Mouse (Mus musculus) hindbrain, embryonic 12.5 days (tissue): Measurements from ENCODE around the gene Srebf2. TPM values are rescaled to one million over a fixed set of nuclear protein-coding genes. Genes with fewer than 3 reads are reported as not detected.
A peak's percentile ranks its signal among the peaks of the same experiment; 100 is the strongest.
"Not testable (repeated sequence)": the region's sequence is repeated elsewhere in the genome, so short reads cannot be mapped to it uniquely, and the experiment has no call there.

ENCODE experiments used
- ATAC-seq: fragments of 200-750 bp; cut with Nextera tagmentation; 2 replicates; pipeline ENCODE4 v1.8.0; 2017; ENCODE audit warnings: moderate TSS enrichment; ENCODE audit not compliant: low FRiP score
- H3K27ac ChIP-seq: fragments of 300-500 bp; sonication (generic); 2 replicates; pipeline ENCODE4 v1.5.1; 2016; ENCODE audit warnings: mild to moderate bottlenecking
- H3K27me3 ChIP-seq: fragments of 300-500 bp; sonication (generic); 2 replicates; pipeline ENCODE4 v1.6.1; 2016; ENCODE audit warnings: mild to moderate bottlenecking
- H3K36me3 ChIP-seq: fragments of 300-500 bp; sonication (generic); 2 replicates; pipeline ENCODE4 v1.6.1; 2016; ENCODE audit warnings: mild to moderate bottlenecking
- H3K4me1 ChIP-seq: fragments of 300-500 bp; sonication (generic); 2 replicates; pipeline ENCODE4 v1.6.1; 2016
- H3K4me2 ChIP-seq: fragments of 300-500 bp; sonication (generic); replicated peaks from 2 replicates; pipeline ENCODE4 v1.6.1; 2016; ENCODE audit warnings: mild to moderate bottlenecking
- H3K4me3 ChIP-seq: fragments of 300-500 bp; sonication (generic); 2 replicates; pipeline ENCODE4 v1.5.1; 2016; ENCODE audit warnings: mild to moderate bottlenecking
- H3K9ac ChIP-seq: fragments of 300-500 bp; sonication (generic); 2 replicates; pipeline ENCODE4 v1.6.1; 2016; ENCODE audit warnings: mild to moderate bottlenecking, moderate library complexity
- H3K9me3 ChIP-seq: fragments of 300-500 bp; sonication (generic); replicated peaks from 2 replicates; pipeline ENCODE4 v1.6.1; 2016; ENCODE audit warnings: mild to moderate bottlenecking
- WGBS: fragments of 180-500 bp; shearing (Covaris S2); methylation state at CpG from one replicate; pipeline ENCODE4 v1.1.7; 2016; 5-methylcytosine and 5-hydroxymethylcytosine counted together
- polyA plus RNA-seq: library from polyadenylated mRNA; unstranded; fragments of >200 nt; fragmentation: Nextera tagmentation; extraction: Ambion mirVana; gene quantifications from 2 replicates; pipeline ENCODE4 v1.2.1, GENCODE M21; 2016

The Srebf2 gene
- polyA plus RNA-seq, 1 experiment from 2014 or later: 230 TPM

GRCm38 (mm10) chr15:82225769-82226168, 78.8 kb downstream of the Srebf2 start:
- Histone ChIP-seq H3K4me1 (peaks cover 22% of the 10 kb centered on the region), H3K4me3 (no peak overlapping the region), H3K9ac (no peak overlapping the region), H3K27me3 (peaks cover 39% of the 10 kb centered on the region), H3K27ac (no peak overlapping the region), H3K4me2 (no peak overlapping the region), H3K9me3 (no peaks in the 10 kb centered on the region), H3K36me3 (no peaks in the 10 kb centered on the region)
- WGBS: 93% methylated on average over 5 of the region's 5 CpGs
- no peak for ATAC-seq

GRCm38 (mm10) chr15:82229542-82230045, 82.6 kb downstream of the Srebf2 start:
- Histone ChIP-seq H3K4me3 (no peak overlapping the region), H3K27ac (no peak overlapping the region)
- ATAC-seq: no peak

GRCm38 (mm10) chr15:82230098-82230611, 83.2 kb downstream of the Srebf2 start:
- Histone ChIP-seq H3K27me3 (peaks cover 11% of the 10 kb centered on the region; the same call in 1 of the 2 replicates), H3K4me3 (no peak overlapping the region), H3K4me2 (no peak overlapping the region), H3K4me1 (0 out of 2 replicates have a peak, but pooled peaks cover 8% of the 10 kb centered on the region), H3K9me3 (no peaks in the 10 kb centered on the region), H3K36me3 (peaks cover 5% of the 10 kb centered on the region; the same call in 1 of the 2 replicates), H3K9ac (no peak overlapping the region), H3K27ac (no peak overlapping the region)
- ATAC-seq: no peak
- 70% methylated on average over 6 of the region's 6 CpGs for WGBS

More at GRCm38 (mm10) chr15:82229542-82230045, 82.6 kb downstream of the Srebf2 start:
- no peaks in the 10 kb centered on the region for H3K9me3 ChIP-seq
- no peak overlapping the region for H3K4me2 ChIP-seq
- H3K4me1 ChIP-seq: peaks cover 9% of the 10 kb centered on the region; the same call in 1 of the 2 replicates
- H3K36me3 ChIP-seq: peaks cover 5% of the 10 kb centered on the region; the same call in 1 of the 2 replicates
- WGBS: 42% methylated on average over 11 of the region's 11 CpGs
- H3K27me3 ChIP-seq: peaks cover 17% of the 10 kb centered on the region
- H3K9ac ChIP-seq: no peak overlapping the region

GRCm38 (mm10) chr15:82231100-82231499, 84.1 kb downstream of the Srebf2 start:
- 73% methylated on average over 4 of the region's 4 CpGs for WGBS
- H3K27me3 ChIP-seq: 0 out of 2 replicates have a peak, but pooled peaks cover 4% of the 10 kb centered on the region
- H3K4me3 ChIP-seq: no peak overlapping the region
- H3K36me3 ChIP-seq: peaks cover 5% of the 10 kb centered on the region; the same call in 1 of the 2 replicates
- ATAC-seq: no peak
- H3K4me1 ChIP-seq: 0 out of 2 replicates have a peak, but pooled peaks cover 8% of the 10 kb centered on the region
- no peak overlapping the region for H3K4me2 ChIP-seq
- no peak overlapping the region for H3K9ac ChIP-seq
- no peaks in the 10 kb centered on the region for H3K9me3 ChIP-seq
- H3K27ac ChIP-seq: no peak overlapping the region

- H3K9ac ChIP-seq: 0 out of 2 replicates have a peak overlapping the region, but pooled peaks have one; percentile 23
- H3K4me3 ChIP-seq: no peak overlapping the region
- H3K36me3 ChIP-seq: peaks cover 5% of the 10 kb centered on the region; the same call in 1 of the 2 replicates
- WGBS: 69% methylated on average over 11 of the region's 11 CpGs
- no peak overlapping the region for H3K4me2 ChIP-seq
- no peak overlapping the region for H3K27ac ChIP-seq
- no peak for ATAC-seq
- H3K27me3 ChIP-seq: no peaks in the 10 kb centered on the region
- no peaks in the 10 kb centered on the region for H3K9me3 ChIP-seq
- H3K4me1 ChIP-seq: 0 out of 2 replicates have a peak, but pooled peaks cover 8% of the 10 kb centered on the region
These were observed 84.8 kb downstream of the Srebf2 start for GRCm38 (mm10) chr15:82231591-82232378.

GRCm38 (mm10) chr15:82232651-82233050, 85.7 kb downstream of the Srebf2 start:
- H3K36me3 ChIP-seq: peaks cover 5% of the 10 kb centered on the region; the same call in 1 of the 2 replicates
- H3K4me2 ChIP-seq: no peak overlapping the region
- H3K9ac ChIP-seq: no peak overlapping the region
- no peaks in the 10 kb centered on the region for H3K27me3 ChIP-seq
- 0 out of 2 replicates have a peak, but pooled peaks cover 8% of the 10 kb centered on the region for H3K4me1 ChIP-seq
- ATAC-seq: no peak
- WGBS: 68% methylated on average over 4 of the region's 4 CpGs
- no peak overlapping the region for H3K27ac ChIP-seq
- no peak overlapping the region for H3K4me3 ChIP-seq
- no peaks in the 10 kb centered on the region for H3K9me3 ChIP-seq

GRCm38 (mm10) chr15:82235661-82236060, 88.7 kb downstream of the Srebf2 start:
- no peak overlapping the region for H3K9ac ChIP-seq
- H3K4me1 ChIP-seq: no peaks in the 10 kb centered on the region
- no peak overlapping the region for H3K4me2 ChIP-seq
- peaks cover 5% of the 10 kb centered on the region; the same call in 1 of the 2 replicates for H3K36me3 ChIP-seq
- no peak for ATAC-seq
- no peaks in the 10 kb centered on the region for H3K9me3 ChIP-seq
- H3K27me3 ChIP-seq: no peaks in the 10 kb centered on the region
- H3K27ac ChIP-seq: no peak overlapping the region
- H3K4me3 ChIP-seq: no peak overlapping the region
- 72% methylated on average over 10 of the region's 10 CpGs for WGBS

- no peaks in the 10 kb centered on the region for H3K9me3 ChIP-seq
- ATAC-seq: peak; percentile 56
- no peak overlapping the region for H3K9ac ChIP-seq
- no peaks in the 10 kb centered on the region for H3K4me1 ChIP-seq
- H3K27ac ChIP-seq: no peak overlapping the region
- WGBS: 27% methylated on average over 5 of the region's 5 CpGs
- no peaks in the 10 kb centered on the region for H3K27me3 ChIP-seq
- H3K36me3 ChIP-seq: peaks cover 5% of the 10 kb centered on the region; the same call in 1 of the 2 replicates
- H3K4me2 ChIP-seq: no peak overlapping the region
- H3K4me3 ChIP-seq: no peak overlapping the region
These were observed 89.6 kb downstream of the Srebf2 start for GRCm38 (mm10) chr15:82236565-82236964.

GRCm38 (mm10) chr15:82243311-82243710, 96.3 kb downstream of the Srebf2 start:
- no peak for ATAC-seq
- Histone ChIP-seq H3K36me3 (no peaks in the 10 kb centered on the region), H3K4me3 (peak overlapping the region; percentile 56), H3K4me1 (peaks cover 6% of the 10 kb centered on the region), H3K27me3 (no peaks in the 10 kb centered on the region), H3K4me2 (peak overlapping the region; percentile 69), H3K27ac (no peak overlapping the region), H3K9me3 (no peaks in the 10 kb centered on the region), H3K9ac (peak overlapping the region; percentile 55; the same call in 1 of the 2 replicates)
- WGBS: 82% methylated on average over 3 of the region's 3 CpGs

- 7% methylated on average over 12 of the region's 12 CpGs for WGBS
- peaks cover 6% of the 10 kb centered on the region for H3K4me1 ChIP-seq
- H3K4me2 ChIP-seq: peak overlapping the region; percentile 69
- H3K9me3 ChIP-seq: no peaks in the 10 kb centered on the region
- peak overlapping the region; percentile 66; the same call in 1 of the 2 replicates for H3K27ac ChIP-seq
- no peaks in the 10 kb centered on the region for H3K27me3 ChIP-seq
- peak overlapping the region; percentile 55 for H3K9ac ChIP-seq
- ATAC-seq: no peak
- H3K4me3 ChIP-seq: peak overlapping the region; percentile 56
- H3K36me3 ChIP-seq: no peaks in the 10 kb centered on the region
These were observed 96.7 kb downstream of the Srebf2 start for GRCm38 (mm10) chr15:82243742-82244114.

GRCm38 (mm10) chr15:82244115-82244804, 97.3 kb downstream of the Srebf2 start, which contains the start of gene Cenpm:
Gene Cenpm, minus strand, starts transcription at chr15:82244748.
- Histone ChIP-seq H3K4me3 (peak within 1 kb of the TSS; percentile 56), H3K36me3 (no peaks in the 10 kb centered on the region), H3K9me3 (no peaks in the 10 kb centered on the region), H3K9ac (peak within 1 kb of the TSS; percentile 55), H3K4me1 (peaks cover 6% of the 10 kb centered on the region), H3K27ac (peak within 1 kb of the TSS; percentile 66), H3K27me3 (no peaks in the 10 kb centered on the region), H3K4me2 (peak within 1 kb of the TSS; percentile 69)
- peak; percentile 96 for ATAC-seq
- under 1% methylated on average over 65 of the region's 65 CpGs for WGBS

- WGBS: 22% methylated on average over 9 of the region's 9 CpGs
- not testable (repeated sequence) for H3K9me3 ChIP-seq, H3K27me3 ChIP-seq, H3K4me1 ChIP-seq, ATAC-seq, H3K36me3 ChIP-seq
- Histone ChIP-seq H3K4me3 (peak overlapping the region; percentile 56), H3K9ac (peak overlapping the region; percentile 55; the same call in 1 of the 2 replicates), H3K4me2 (peak overlapping the region; percentile 69), H3K27ac (peak overlapping the region; percentile 66)
These were observed 97.8 kb downstream of the Srebf2 start for GRCm38 (mm10) chr15:82244805-82245161.
